Mouse (Mus musculus) bone marrow macrophage, adult 2 months (primary cell): ENCODE results near the gene Aldh6a1.

Experiments used
- CTCF ChIP-seq: IDR thresholded peaks from 2 replicates; pipeline ENCODE4 v1.5.1; 2012; ENCODE audit warnings: low read depth, mild to moderate bottlenecking, low read length, moderate library complexity
- POLR2A ChIP-seq: IDR thresholded peaks from 2 replicates; pipeline ENCODE4 v1.6.1; 2012; ENCODE audit warnings: mild to moderate bottlenecking, low read depth, low read length, borderline replicate concordance

DNA sequence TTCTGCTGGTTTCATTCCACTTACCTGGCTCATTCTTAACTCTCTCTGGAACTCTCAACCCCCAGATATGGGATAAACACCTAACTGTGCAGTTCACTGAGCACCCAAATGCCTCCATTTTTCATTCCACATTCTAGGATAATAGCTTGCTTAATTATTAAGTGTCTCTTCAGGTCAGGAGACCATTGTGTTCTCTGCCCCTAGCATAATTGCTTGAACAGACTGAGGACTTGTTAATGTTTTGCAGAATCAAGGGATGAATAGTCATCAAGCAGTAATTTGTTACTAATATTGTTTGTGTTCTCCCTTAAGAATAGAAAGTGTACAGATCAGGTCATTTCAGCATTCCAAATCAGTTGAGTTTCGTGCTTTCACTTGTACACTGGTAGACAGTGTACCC, 3.4 kb downstream of the Aldh6a1 start:
- no peak for TF ChIP-seq POLR2A
- TF ChIP-seq CTCF, result no peak
